Mouse (Mus musculus) spleen, adult 18-20 months (tissue): ENCODE measurements around the gene Gm5134.

ENCODE experiments used
- DNase-seq, 2 experiments: peaks; one replicate each; pipeline ENCODE4 v3.0.0; 2022; ENCODE audit warnings: mixed read lengths in 2 of 2

The Gm5134 gene

GRCm38 (mm10) chr10:76035277-76035676 is 81.0 kb downstream of the Gm5134 start:
- no peak for DNase-seq

GRCm38 (mm10) chr10:76036962-76037361 is 82.6 kb downstream of the Gm5134 start:
- DNase-seq, result no peak

- no peak for DNase-seq
Observed at GRCm38 (mm10) chr10:76045343-76045742, 91.0 kb downstream of the Gm5134 start.

- DNase-seq, result no peak
Observed at GRCm38 (mm10) chr10:76046754-76047153, 92.4 kb downstream of the Gm5134 start.

- DNase-seq, result no peak
Observed at GRCm38 (mm10) chr10:76047182-76047869, 93.0 kb downstream of the Gm5134 start.

GRCm38 (mm10) chr10:76048967-76049366 is 94.7 kb downstream of the Gm5134 start:
- no peak for DNase-seq

- DNase-seq, result no peak
Observed at GRCm38 (mm10) chr10:76051860-76052259, 97.5 kb downstream of the Gm5134 start.
